Mouse (Mus musculus): ENCODE measurements around the gene Aurka.

Gene Aurka

GRCm38 (mm10) chr2:172370411-172371223 lies at the start of gene Aurka, which contains the start of gene Cstf1:
Gene Aurka, minus strand, starts transcription at chr2:172370535.
Gene Cstf1, plus strand, starts transcription at chr2:172370681.
- peak; percentile 96 for DNase-seq (ENCODE audit: extremely low read depth, low read depth)

GRCm38 (mm10) chr2:172418208-172418607 lies 47.9 kb upstream of the Aurka start:
- DNase-seq (ENCODE audit: extremely low read depth, low read depth): no peak

GRCm38 (mm10) chr2:172416876-172417275 lies 46.5 kb upstream of the Aurka start:
- DNase-seq (ENCODE audit: extremely low read depth, low read depth): no peak

DNA sequence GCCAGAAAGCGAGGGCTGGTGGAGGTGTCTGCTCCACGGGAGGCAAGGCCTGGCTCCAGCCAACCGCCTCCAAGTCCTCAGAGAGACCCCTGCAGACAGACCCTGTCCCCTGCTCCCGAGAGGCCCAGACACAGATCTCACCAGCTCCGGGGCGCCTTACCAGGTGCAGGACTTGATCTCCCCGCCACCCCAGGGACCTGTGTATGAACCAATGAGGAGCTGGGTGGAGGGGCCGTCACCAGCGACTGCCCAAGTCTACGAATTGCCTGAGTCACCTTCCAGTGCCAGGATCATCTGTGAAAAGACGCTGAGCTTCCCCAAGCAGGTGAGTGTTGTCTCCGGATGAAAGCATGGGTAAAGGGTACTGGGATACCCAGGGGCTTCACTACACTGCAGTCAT lies 45.9 kb upstream of the Aurka start:
- DNase-seq (ENCODE audit: extremely low read depth, low read depth): no peak

GRCm38 (mm10) chr2:172413894-172414293 lies 43.6 kb upstream of the Aurka start:
- no peak for DNase-seq (ENCODE audit: extremely low read depth, low read depth)

- no peak for DNase-seq (ENCODE audit: extremely low read depth, low read depth)
Observed at GRCm38 (mm10) chr2:172413273-172413672, 42.9 kb upstream of the Aurka start.

GRCm38 (mm10) chr2:172412454-172412853 lies 42.1 kb upstream of the Aurka start:
- no peak for DNase-seq (ENCODE audit: extremely low read depth, low read depth)

GRCm38 (mm10) chr2:172411091-172411490 lies 40.8 kb upstream of the Aurka start:
- no peak for DNase-seq (ENCODE audit: extremely low read depth, low read depth)

GRCm38 (mm10) chr2:172410686-172411085 lies 40.4 kb upstream of the Aurka start:
- DNase-seq (ENCODE audit: extremely low read depth, low read depth): no peak

- DNase-seq (ENCODE audit: extremely low read depth, low read depth): no peak
Observed at GRCm38 (mm10) chr2:172407499-172407898, 37.2 kb upstream of the Aurka start.

GRCm38 (mm10) chr2:172406173-172406572 lies 35.8 kb upstream of the Aurka start:
- no peak for DNase-seq (ENCODE audit: extremely low read depth, low read depth)

- DNase-seq (ENCODE audit: extremely low read depth, low read depth): no peak
Observed at GRCm38 (mm10) chr2:172405011-172405410, 34.7 kb upstream of the Aurka start.

DNA sequence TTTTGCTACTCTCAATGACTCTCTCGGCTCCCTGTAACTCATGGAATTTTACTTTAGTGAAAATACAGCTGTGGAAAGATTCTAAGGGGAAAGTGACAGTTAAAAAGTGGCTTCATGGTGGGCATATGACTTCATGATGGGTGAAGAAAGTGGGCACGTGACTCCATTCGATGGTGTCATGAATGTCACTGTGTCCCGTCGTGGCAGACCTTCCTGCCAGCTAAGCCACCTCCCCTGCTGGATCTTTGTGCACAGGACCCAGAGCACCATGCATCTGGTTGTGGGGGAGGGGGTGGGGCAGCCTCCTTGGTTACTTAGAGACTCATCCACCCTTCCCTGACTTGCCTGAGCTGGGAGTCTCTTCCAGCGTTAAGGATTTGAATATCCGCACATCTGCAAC lies 33.9 kb upstream of the Aurka start:
- no peak for DNase-seq (ENCODE audit: extremely low read depth, low read depth)

DNA sequence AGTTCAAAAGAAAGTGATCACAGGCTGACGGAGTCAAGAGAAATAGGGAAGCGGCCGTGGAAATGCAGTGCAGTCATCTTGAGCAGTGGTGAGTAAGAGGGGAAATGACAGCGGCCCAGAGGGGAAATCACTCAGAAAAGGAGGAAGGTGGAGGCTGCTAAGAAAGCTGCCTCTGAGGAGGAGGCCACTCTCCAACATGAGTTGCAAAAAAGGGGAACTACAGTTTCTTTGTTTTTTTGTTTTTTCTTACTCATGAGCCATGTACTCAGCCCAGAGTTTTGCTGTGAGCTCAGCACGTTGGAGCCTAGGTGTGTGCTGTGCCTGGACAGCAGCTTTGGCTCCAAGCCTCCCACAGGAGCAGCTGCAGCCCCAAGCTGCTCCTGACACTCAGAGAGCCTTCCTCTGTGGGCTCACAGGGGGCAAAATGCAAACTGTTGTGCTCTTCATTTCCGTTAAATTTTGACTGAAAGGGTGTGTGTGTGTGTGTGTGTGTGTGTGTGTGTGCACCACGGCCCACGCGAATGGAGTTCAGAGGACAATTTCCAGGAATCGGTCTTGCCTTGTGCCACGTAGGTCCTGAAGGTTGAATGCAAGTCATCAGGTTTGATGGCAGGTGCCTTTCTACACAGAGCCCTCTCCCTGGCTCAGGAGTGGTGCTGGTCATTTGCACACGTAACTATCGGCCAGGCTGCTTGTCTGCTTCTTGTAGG lies 30.9 kb upstream of the Aurka start:
- peak; percentile 93 for DNase-seq (ENCODE audit: extremely low read depth, low read depth)

GRCm38 (mm10) chr2:172399901-172400300 lies 29.6 kb upstream of the Aurka start:
- no peak for DNase-seq (ENCODE audit: extremely low read depth, low read depth)

DNA sequence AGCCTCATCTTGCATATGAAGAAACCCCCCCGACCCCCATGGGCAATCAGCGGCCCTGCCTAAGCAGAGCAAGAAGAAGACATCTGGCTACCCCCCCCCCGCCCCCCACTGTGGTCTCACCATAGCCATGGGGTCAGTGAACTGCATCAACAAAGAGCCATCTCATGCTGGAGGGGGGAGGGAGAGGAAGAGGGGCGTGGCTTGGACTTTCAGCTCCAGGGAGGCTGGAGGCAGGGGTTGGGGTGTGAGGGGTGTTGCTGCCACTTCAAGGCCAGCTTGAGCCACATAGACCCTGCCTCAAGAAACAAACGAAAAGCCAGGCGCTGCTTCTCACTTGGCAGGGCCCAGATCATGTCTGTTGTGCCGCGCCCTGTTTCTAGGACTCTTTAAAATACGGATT lies 25.6 kb upstream of the Aurka start:
- DNase-seq (ENCODE audit: extremely low read depth, low read depth): no peak

- no peak for DNase-seq (ENCODE audit: extremely low read depth, low read depth)
Observed at GRCm38 (mm10) chr2:172394671-172395070, 24.3 kb upstream of the Aurka start.

DNA sequence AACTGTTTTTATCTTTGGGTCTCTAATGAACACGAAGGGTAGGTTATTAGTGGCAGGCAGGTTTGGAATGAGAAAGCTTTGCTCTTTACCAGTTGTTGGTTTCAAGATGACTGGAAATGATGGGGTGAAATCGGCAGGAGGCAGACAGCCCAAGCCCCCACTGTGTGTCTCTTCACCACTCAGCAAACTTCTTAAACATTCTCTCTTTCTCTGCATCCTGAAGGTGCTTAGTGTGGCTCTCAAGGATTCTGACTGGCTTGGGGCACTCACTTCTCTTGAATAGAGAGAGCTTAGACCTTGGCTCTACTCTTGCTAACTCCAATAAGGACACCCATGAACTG lies 23.7 kb upstream of the Aurka start:
- no peak for DNase-seq (ENCODE audit: extremely low read depth, low read depth)

- DNase-seq (ENCODE audit: extremely low read depth, low read depth): peak; percentile 57
Observed at GRCm38 (mm10) chr2:172393391-172394051, 23.2 kb upstream of the Aurka start, which contains the start of gene Cass4. Gene Cass4, plus strand, starts transcription at chr2:172393794.

DNA sequence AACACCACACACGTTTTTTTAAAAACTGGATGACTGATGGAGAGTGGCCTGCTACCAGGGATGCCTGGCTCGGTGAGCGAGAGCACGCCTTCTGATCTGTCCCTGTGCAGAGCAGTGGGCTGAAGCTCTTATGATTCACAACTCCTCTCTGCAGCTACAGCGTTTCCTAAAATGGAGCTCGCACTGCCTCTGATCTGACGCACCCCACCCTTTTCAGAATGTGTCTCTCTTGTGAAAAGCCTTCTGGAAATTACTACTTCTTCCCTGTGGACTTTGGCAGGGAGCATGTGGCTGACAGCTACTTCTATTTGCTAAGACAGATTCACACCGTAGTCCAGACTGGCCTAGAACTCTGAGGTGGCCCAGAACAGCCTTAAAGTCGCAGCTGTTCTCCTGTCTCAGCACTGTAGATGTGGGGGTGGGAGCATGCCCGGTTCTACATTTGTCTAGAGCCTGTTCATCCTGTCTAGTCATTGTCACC lies 21.7 kb upstream of the Aurka start:
- no peak for DNase-seq (ENCODE audit: extremely low read depth, low read depth)

- DNase-seq (ENCODE audit: extremely low read depth, low read depth): no peak
Observed at GRCm38 (mm10) chr2:172390341-172390740, 20.0 kb upstream of the Aurka start.

GRCm38 (mm10) chr2:172384715-172385114 lies 14.4 kb upstream of the Aurka start:
- no peak for DNase-seq (ENCODE audit: extremely low read depth, low read depth)
